Mouse (Mus musculus) lung, postnatal 0 days (tissue): ENCODE measurements around the gene Hist1h2af. TPM values are rescaled to one million over a fixed set of nuclear protein-coding genes. Genes with fewer than 3 reads are reported as not detected.
A peak's percentile ranks its signal among the peaks of the same experiment; 100 is the strongest.
"Not testable (repeated sequence)": the region's sequence is repeated elsewhere in the genome, so short reads cannot be mapped to it uniquely, and the experiment has no call there.

Experiments
- ATAC-seq: fragments of 200-750 bp; cut with Nextera tagmentation; 2 replicates; pipeline ENCODE4 v1.8.0; 2017; ENCODE audit warnings: moderate library complexity
- DNase-seq: peaks from one replicate; pipeline ENCODE4 v3.0.0-alpha.2; 2016; ENCODE audit warnings: low spot score
- H3K27ac ChIP-seq: fragments of 300-500 bp; sonication (generic); 2 replicates; pipeline ENCODE4 v1.5.1; 2014; ENCODE audit warnings: antibody characterized with exemption, mild to moderate bottlenecking, low read length, mixed read lengths
- H3K27me3 ChIP-seq: fragments of 300-500 bp; sonication (generic); replicated peaks from 2 replicates; pipeline ENCODE4 v1.6.1; 2014; ENCODE audit warnings: low read length, mixed read lengths; ENCODE audit not compliant: insufficient read depth
- H3K36me3 ChIP-seq: fragments of 300-500 bp; sonication (generic); 2 replicates; pipeline ENCODE4 v1.6.1; 2014; ENCODE audit warnings: low read length, mixed read lengths; ENCODE audit not compliant: insufficient read depth
- H3K4me1 ChIP-seq: fragments of 300-500 bp; sonication (generic); 2 replicates; pipeline ENCODE4 v1.6.1; 2014; ENCODE audit warnings: antibody characterized with exemption, low read depth, low read length, mixed read lengths; ENCODE audit not compliant: insufficient read depth
- H3K4me2 ChIP-seq: fragments of 300-500 bp; sonication (generic); replicated peaks from 2 replicates; pipeline ENCODE4 v1.6.1; 2014; ENCODE audit warnings: low read depth, mild to moderate bottlenecking, low read length, moderate library complexity, mixed read lengths
- H3K4me3 ChIP-seq: fragments of 300-500 bp; sonication (generic); 2 replicates; pipeline ENCODE4 v1.5.1; 2014; ENCODE audit warnings: low read depth, low read length
- H3K9ac ChIP-seq: fragments of 300-500 bp; sonication (generic); replicated peaks from 2 replicates; pipeline ENCODE4 v1.6.1; 2014; ENCODE audit warnings: low read depth, mild to moderate bottlenecking
- H3K9me3 ChIP-seq: fragments of 300-500 bp; sonication (generic); 2 replicates; pipeline ENCODE4 v1.6.1; 2016; ENCODE audit warnings: low read length, mixed read lengths
- CTCF ChIP-seq: IDR thresholded peaks from 2 replicates; pipeline ENCODE4 v1.5.1; 2016; ENCODE audit warnings: antibody characterized with exemption, mild to moderate bottlenecking
- EP300 ChIP-seq: IDR thresholded peaks from 2 replicates; pipeline ENCODE4 v1.6.1; 2016; ENCODE audit warnings: antibody characterized with exemption, mild to moderate bottlenecking, control low read depth
- WGBS: fragments of 180-500 bp; shearing (Covaris S2); extraction: QIAGEN DNeasy Blood & Tissue Kit; methylation state at CpG from one replicate; pipeline ENCODE4 v1.1.7; 2014; 5-methylcytosine and 5-hydroxymethylcytosine counted together
- polyA plus RNA-seq: library from polyadenylated mRNA; unstranded; fragments of >200 nt; fragmentation: Nextera tagmentation; extraction: Ambion mirVana; gene quantifications from 2 replicates; pipeline ENCODE4 v1.2.1, GENCODE M21; 2015

Hist1h2af gene
- 1.3 and 1.7 TPM in 2 replicates for polyA plus RNA-seq

DNA sequence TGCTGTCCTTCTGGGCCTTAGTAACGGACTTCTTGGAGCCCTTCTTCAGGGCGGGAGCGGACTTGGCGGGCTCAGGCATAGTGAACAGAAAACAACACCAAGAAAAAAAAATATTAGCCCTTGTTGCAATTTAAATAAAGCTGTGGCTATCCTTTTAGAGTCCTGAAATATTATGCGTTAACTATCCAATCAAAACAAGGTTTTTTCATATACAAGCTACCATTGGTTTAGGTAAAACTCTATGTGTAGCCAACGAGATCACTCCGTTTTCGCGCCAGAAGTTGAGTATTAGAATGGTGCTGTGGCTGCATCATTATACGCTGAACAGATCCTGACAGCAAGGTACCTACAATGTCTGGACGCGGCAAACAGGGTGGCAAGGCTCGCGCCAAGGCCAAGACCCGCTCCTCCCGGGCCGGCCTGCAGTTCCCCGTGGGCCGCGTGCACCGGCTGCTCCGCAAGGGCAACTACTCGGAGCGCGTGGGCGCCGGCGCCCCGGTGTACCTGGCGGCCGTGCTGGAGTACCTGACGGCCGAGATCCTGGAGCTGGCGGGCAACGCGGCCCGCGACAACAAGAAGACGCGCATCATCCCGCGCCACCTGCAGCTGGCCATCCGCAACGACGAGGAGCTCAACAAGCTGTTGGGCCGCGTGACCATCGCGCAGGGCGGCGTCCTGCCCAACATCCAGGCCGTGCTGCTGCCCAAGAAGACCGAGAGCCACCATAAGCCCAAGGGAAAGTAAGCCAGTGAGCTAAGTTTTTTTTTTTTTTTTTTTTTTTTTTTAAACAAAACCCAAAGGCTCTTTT, at the start of gene Hist1h2af:
Gene Hist1h2af (plus strand): TSS at position 347 of the 808 bp plus-strand sequence.
- WGBS = 3% methylated on average over 24 of the region's 53 CpGs
- peak within 1 kb of the TSS; percentile 76 for H3K4me2 ChIP-seq
- DNase-seq = peak; percentile 94
- peak within 1 kb of the TSS; percentile 41 for H3K4me3 ChIP-seq
- H3K27ac ChIP-seq = peak within 1 kb of the TSS; percentile 71; the same call in 1 of the 2 replicates
- H3K4me1 ChIP-seq = peaks cover 21% of the 10 kb centered on the region; the same call in 1 of the 2 replicates
- peak; percentile 13; the same call in 1 of the 2 replicates for ATAC-seq
- not testable (repeated sequence) for H3K9ac ChIP-seq, H3K36me3 ChIP-seq, H3K9me3 ChIP-seq, H3K27me3 ChIP-seq

DNA sequence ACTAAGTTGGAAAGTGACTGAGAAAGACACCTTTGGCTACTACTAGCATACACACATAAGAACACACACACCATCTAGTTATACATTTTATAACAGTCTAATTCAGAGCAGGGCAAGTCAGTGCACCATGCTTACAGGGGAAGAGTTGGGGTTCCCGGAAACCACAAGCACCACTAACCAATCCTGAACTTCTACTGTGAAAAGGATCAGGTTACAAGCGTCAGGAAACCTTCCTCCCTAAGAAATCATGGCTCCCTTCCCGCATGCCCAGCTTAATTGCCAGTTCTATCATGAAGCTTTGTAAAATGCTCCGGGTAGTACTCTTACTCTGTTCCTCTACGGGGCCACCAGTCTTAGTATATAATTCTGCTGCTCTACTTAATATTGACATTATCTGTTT, 48.4 kb upstream of the Hist1h2af start:
- H3K27ac ChIP-seq = no peak overlapping the region
- no peaks in the 10 kb centered on the region for H3K27me3 ChIP-seq
- ATAC-seq (no peak), DNase-seq (no peak)
- no peaks in the 10 kb centered on the region for H3K36me3 ChIP-seq
- H3K4me2 ChIP-seq = no peak overlapping the region
- H3K9ac ChIP-seq = no peak overlapping the region
- WGBS = 45% methylated on average over 5 of the region's 5 CpGs
- H3K9me3 ChIP-seq = no peaks in the 10 kb centered on the region
- TF ChIP-seq CTCF (no peak), EP300 (no peak)
- no peak overlapping the region for H3K4me3 ChIP-seq
- no peaks in the 10 kb centered on the region for H3K4me1 ChIP-seq

GRCm38 (mm10) chr13:23488400-23489322, 45.0 kb upstream of the Hist1h2af start, which contains the start of gene Btn2a2:
TSS of gene Btn2a2 (minus strand) at chr13:23488857.
- no peaks in the 10 kb centered on the region for H3K36me3 ChIP-seq
- whole genome bisulfite sequencing = 4% methylated on average over 13 of the region's 14 CpGs
- no peak within 1 kb of the TSS for H3K9ac ChIP-seq

DNA sequence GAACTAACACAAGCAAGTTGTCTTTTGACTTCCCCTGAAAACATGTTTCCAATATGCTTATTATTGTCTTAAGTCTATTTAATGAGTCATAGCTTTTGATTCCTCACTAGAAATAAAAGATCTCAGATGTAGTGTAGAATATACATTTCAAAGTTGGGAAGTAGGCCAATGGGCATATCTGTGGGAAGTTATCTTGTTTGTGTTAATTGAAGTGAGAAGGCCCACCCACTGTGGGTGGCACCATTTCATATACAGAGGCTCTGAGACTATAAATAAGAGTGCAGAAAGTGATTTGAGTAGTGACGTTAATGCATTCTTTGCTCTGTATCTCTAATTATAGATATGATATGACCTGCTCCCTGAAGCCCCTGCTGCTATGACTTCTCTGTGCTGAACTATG, 42.8 kb upstream of the Hist1h2af start:
- Histone ChIP-seq H3K4me1 (no peaks in the 10 kb centered on the region), H3K9me3 (no peaks in the 10 kb centered on the region), H3K4me3 (no peak overlapping the region), H3K36me3 (no peaks in the 10 kb centered on the region), H3K9ac (no peak overlapping the region), H3K27ac (no peak overlapping the region), H3K4me2 (no peak overlapping the region), H3K27me3 (no peaks in the 10 kb centered on the region)
- no peak for ATAC-seq
- no peak for TF ChIP-seq EP300
- no peak for TF ChIP-seq CTCF
- 72% methylated on average over 1 of the region's 1 CpGs for WGBS
- no peak for DNase-seq

More at GRCm38 (mm10) chr13:23488400-23489322, 45.0 kb upstream of the Hist1h2af start, which contains the start of gene Btn2a2:
- H3K4me2 ChIP-seq = peak within 1 kb of the TSS; percentile 44
- peak; percentile 95 for DNase-seq
- no peaks in the 10 kb centered on the region for H3K4me1 ChIP-seq
- no peaks in the 10 kb centered on the region for H3K9me3 ChIP-seq
- no peaks in the 10 kb centered on the region for H3K27me3 ChIP-seq
- no peak within 1 kb of the TSS for H3K27ac ChIP-seq
- peak within 1 kb of the TSS; percentile 20 for H3K4me3 ChIP-seq
- ATAC-seq = peak; percentile 99
- TF ChIP-seq EP300 = no peak
- no peak for TF ChIP-seq CTCF

DNA sequence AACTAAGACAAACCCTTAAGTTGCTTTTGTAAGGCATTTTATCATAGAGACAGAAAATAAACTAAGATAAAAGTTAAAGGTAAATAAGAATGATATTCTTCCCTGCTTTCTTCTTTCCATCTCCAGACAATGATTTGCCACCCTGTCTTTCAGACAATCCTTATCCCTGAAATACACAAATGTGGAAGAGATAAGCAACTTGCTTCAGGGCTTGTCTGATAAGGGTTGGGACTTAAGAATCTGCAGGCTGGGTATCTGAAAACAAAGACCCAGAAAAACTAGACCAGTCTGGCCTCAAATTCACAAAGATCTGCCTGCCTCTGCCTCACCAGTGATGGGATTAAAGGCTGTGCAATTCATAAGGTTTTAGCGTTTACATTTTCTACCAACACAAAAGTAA, 42.4 kb upstream of the Hist1h2af start:
- TF ChIP-seq EP300 (no peak), CTCF (no peak)
- Histone ChIP-seq H3K9me3 (no peaks in the 10 kb centered on the region), H3K4me1 (no peaks in the 10 kb centered on the region), H3K9ac (no peak overlapping the region), H3K4me3 (no peak overlapping the region), H3K27ac (no peak overlapping the region), H3K27me3 (no peaks in the 10 kb centered on the region), H3K36me3 (no peaks in the 10 kb centered on the region), H3K4me2 (no peak overlapping the region)
- ATAC-seq = no peak
- no peak for DNase-seq
- 12% methylated on average over 1 of the region's 1 CpGs for WGBS

DNA sequence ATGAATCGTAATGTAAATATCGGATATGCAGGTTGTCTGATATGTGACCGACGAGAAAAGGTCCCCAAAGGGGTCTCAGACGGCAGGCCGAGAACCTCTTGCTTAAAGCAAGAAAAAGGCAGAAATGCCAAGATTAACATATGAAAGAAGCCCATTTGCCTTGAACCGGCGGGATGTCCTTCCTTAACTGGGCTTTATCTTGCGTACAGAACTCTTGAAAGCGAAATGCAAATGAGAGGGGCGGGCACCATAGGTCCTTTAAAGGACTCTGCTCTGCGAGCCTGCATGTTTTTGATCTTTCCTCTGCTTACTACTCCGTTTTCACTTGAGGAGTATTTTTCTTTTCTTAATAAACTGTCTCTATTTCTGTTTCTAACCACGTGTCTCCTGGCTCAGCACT, 41.7 kb upstream of the Hist1h2af start:
- H3K4me1 ChIP-seq = peaks cover under 1% of the 10 kb centered on the region; the same call in 1 of the 2 replicates
- no peaks in the 10 kb centered on the region for H3K36me3 ChIP-seq
- DNase-seq = no peak
- H3K4me3 ChIP-seq = peak overlapping the region; percentile 17; the same call in 1 of the 2 replicates
- ATAC-seq = no peak
- no peaks in the 10 kb centered on the region for H3K9me3 ChIP-seq
- H3K27ac ChIP-seq = no peak overlapping the region
- no peaks in the 10 kb centered on the region for H3K27me3 ChIP-seq
- TF ChIP-seq EP300 = no peak
- no peak for TF ChIP-seq CTCF
- peak overlapping the region; percentile 35 for H3K4me2 ChIP-seq
- no peak overlapping the region for H3K9ac ChIP-seq
- 14% methylated on average over 14 of the region's 14 CpGs for WGBS
